Mouse (Mus musculus): ENCODE data around the gene Nbas. TPM values are rescaled to one million over a fixed set of nuclear protein-coding genes. Genes with fewer than 3 reads are reported as not detected.

Nbas gene
- total and polyA plus RNA-seq, 2 experiments from 2014 or later, result 12.4 to 41.4 TPM

DNA sequence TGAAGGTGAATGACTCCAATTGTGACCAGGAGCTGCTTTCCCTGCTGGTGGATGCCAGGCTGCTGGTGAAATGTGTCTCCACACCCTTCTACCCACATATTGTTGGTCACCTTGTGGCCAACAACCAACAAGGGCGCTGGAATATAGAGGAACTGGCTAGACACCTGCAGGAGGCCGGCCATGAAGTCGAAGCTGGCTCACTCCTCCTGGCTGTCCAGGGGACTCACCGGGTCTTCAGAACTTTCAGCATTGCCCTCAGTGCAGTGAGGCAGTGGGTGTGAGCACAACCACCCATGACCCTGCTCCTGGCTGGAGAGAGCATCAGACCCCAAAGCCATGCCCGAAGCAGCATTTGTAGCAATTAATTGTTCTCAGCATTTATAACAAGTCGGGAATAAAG, 314.5 kb downstream of the Nbas start:
- H3K4me2 ChIP-seq (ENCODE audit: low read depth, low read length, poor library complexity, severe bottlenecking), result no peak overlapping the region
- no peak for TF ChIP-seq CTCF (IDR thresholded peaks at IDR 0.05)
- no peaks in the 10 kb centered on the region for H3K27me3 ChIP-seq (ENCODE audit: insufficient read depth, low read length)
- DNase-seq (ENCODE audit: low spot score) (no peak), ATAC-seq (ENCODE audit: low FRiP score) (no peak)
- H3K4me1 ChIP-seq (ENCODE audit: insufficient read depth, low read length), result no peaks in the 10 kb centered on the region; the same call in 1 of the 2 replicates
- 0 out of 2 replicates have a peak, but pooled peaks cover 5% of the 10 kb centered on the region for H3K36me3 ChIP-seq (ENCODE audit: insufficient read depth, low read length)
- H3K27ac ChIP-seq (ENCODE audit: low read depth, low read length), result no peak overlapping the region
- H3K9me3 ChIP-seq (ENCODE audit: low read length), result no peaks in the 10 kb centered on the region
- H3K9ac ChIP-seq (replicated peaks; ENCODE audit: low read length, poor library complexity, severe bottlenecking), result no peak overlapping the region
- no peak overlapping the region for H3K4me3 ChIP-seq (ENCODE audit: low read depth, low read length)
- 97% methylated on average over 6 of the region's 6 CpGs for WGBS

- H3K4me1 ChIP-seq (ENCODE audit: insufficient read depth, low read length), result no peaks in the 10 kb centered on the region; the same call in 1 of the 2 replicates
- no peak overlapping the region for H3K27ac ChIP-seq (ENCODE audit: low read depth, low read length)
- 0 out of 2 replicates have a peak, but pooled peaks cover 5% of the 10 kb centered on the region for H3K36me3 ChIP-seq (ENCODE audit: insufficient read depth, low read length)
- TF ChIP-seq CTCF (IDR thresholded peaks at IDR 0.05), result no peak
- no peak overlapping the region for H3K4me2 ChIP-seq (ENCODE audit: low read depth, low read length, poor library complexity, severe bottlenecking)
- H3K9me3 ChIP-seq (ENCODE audit: low read length), result no peaks in the 10 kb centered on the region
- H3K9ac ChIP-seq (replicated peaks; ENCODE audit: low read length, poor library complexity, severe bottlenecking), result no peak overlapping the region
- H3K27me3 ChIP-seq (ENCODE audit: insufficient read depth, low read length), result no peaks in the 10 kb centered on the region
- H3K4me3 ChIP-seq (ENCODE audit: low read depth, low read length), result no peak overlapping the region
- 78% methylated on average over 6 of the region's 6 CpGs for WGBS
- no peak; the same call in 1 of the 2 replicates for ATAC-seq (ENCODE audit: low FRiP score)
- DNase-seq (ENCODE audit: low spot score), result peak; percentile 16
Observed at GRCm38 (mm10) chr12:13585527-13586156, 316.7 kb downstream of the Nbas start.

GRCm38 (mm10) chr12:13587675-13588074, 318.7 kb downstream of the Nbas start:
- TF ChIP-seq CTCF (IDR thresholded peaks at IDR 0.05), result no peak
- WGBS, result 95% methylated on average over 4 of the region's 4 CpGs

DNA sequence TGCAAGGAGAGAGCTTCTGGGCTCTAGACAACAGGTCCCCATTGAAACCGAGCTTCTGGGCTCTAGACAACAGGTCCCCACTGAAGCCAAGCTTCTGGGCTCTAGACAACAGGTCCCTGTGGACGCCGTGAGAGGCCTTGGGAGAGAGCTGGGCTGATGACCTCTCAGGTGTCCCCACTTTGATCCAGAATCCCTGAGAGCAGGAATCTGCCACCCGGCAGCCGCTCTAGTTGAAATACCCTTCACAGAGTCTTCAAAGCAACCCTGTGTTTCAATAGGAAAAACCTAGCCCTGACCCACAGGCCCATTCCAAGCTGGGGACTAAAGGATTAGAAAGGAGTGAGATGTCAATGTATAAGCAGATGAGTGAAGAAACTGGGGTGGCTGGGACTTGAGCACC, 320.1 kb downstream of the Nbas start:
- DNase-seq (ENCODE audit: low spot score) (no peak), ATAC-seq (ENCODE audit: low FRiP score) (no peak)
- Histone ChIP-seq H3K9me3 (ENCODE audit: low read length) (no peaks in the 10 kb centered on the region), H3K36me3 (ENCODE audit: insufficient read depth, low read length) (no peaks in the 10 kb centered on the region), H3K27me3 (ENCODE audit: insufficient read depth, low read length) (no peaks in the 10 kb centered on the region), H3K4me3 (ENCODE audit: low read depth, low read length) (no peak overlapping the region), H3K4me2 (ENCODE audit: low read depth, low read length, poor library complexity, severe bottlenecking) (no peak overlapping the region), H3K27ac (ENCODE audit: low read depth, low read length) (no peak overlapping the region), H3K9ac (replicated peaks; ENCODE audit: low read length, poor library complexity, severe bottlenecking) (no peak overlapping the region), H3K4me1 (ENCODE audit: insufficient read depth, low read length) (no peaks in the 10 kb centered on the region; the same call in 1 of the 2 replicates)
- no peak for TF ChIP-seq CTCF (IDR thresholded peaks at IDR 0.05)
- 90% methylated on average over 5 of the region's 5 CpGs for WGBS

More at GRCm38 (mm10) chr12:13587675-13588074, 318.7 kb downstream of the Nbas start:
- no peak overlapping the region for H3K9ac ChIP-seq (replicated peaks; ENCODE audit: low read length, poor library complexity, severe bottlenecking)
- no peak for DNase-seq (ENCODE audit: low spot score)
- H3K4me1 ChIP-seq (ENCODE audit: insufficient read depth, low read length), result no peaks in the 10 kb centered on the region; the same call in 1 of the 2 replicates
- H3K4me3 ChIP-seq (ENCODE audit: low read depth, low read length), result no peak overlapping the region
- 0 out of 2 replicates have a peak, but pooled peaks cover 5% of the 10 kb centered on the region for H3K36me3 ChIP-seq (ENCODE audit: insufficient read depth, low read length)
- ATAC-seq (ENCODE audit: low FRiP score), result no peak
- no peaks in the 10 kb centered on the region for H3K27me3 ChIP-seq (ENCODE audit: insufficient read depth, low read length)
- H3K4me2 ChIP-seq (ENCODE audit: low read depth, low read length, poor library complexity, severe bottlenecking), result no peak overlapping the region
- no peak overlapping the region for H3K27ac ChIP-seq (ENCODE audit: low read depth, low read length)
- H3K9me3 ChIP-seq (ENCODE audit: low read length), result no peaks in the 10 kb centered on the region

DNA sequence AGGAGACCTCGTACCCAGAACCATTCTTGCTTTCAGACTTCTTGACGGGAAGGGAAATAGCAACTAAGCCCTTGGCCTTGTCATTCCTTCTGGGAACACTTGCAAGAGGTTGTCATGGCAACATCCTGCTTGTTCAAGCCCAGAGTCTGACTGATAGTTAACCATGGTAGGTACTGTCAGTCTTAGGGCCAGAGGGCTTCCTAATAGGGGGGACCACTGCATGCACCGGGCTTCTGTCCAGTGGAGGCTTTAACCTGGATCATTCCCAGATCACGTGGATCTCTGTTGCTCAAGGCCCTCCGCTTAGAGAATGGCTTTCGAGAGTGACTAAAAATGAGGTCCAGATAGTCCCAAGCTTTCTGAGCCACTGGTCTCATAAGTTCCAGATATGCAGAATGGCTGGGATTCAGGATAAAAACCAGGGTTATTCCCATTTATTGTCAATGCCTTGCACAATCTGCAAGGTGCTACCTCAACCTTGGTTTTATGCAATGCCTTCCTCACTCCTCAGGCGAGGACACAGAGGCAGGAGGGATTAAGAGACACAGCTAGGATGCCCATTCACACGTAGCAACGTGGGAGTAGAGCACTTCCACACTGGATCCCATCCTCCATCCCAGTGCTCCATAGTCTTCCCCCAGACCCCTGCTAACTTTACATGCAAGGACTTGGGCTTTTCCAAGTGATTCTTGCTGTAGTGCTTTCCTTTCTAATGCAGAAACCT, 326.0 kb downstream of the Nbas start:
- ATAC-seq (ENCODE audit: low FRiP score) (peak; percentile 86), DNase-seq (ENCODE audit: low spot score) (peak; percentile 78)
- no peak overlapping the region for H3K4me2 ChIP-seq (ENCODE audit: low read depth, low read length, poor library complexity, severe bottlenecking)
- H3K9me3 ChIP-seq (ENCODE audit: low read length), result no peaks in the 10 kb centered on the region
- H3K4me3 ChIP-seq (ENCODE audit: low read depth, low read length), result no peak overlapping the region
- H3K27ac ChIP-seq (ENCODE audit: low read depth, low read length), result no peak overlapping the region
- no peak overlapping the region for H3K9ac ChIP-seq (replicated peaks; ENCODE audit: low read length, poor library complexity, severe bottlenecking)
- TF ChIP-seq CTCF (IDR thresholded peaks at IDR 0.05), result no peak
- 55% methylated on average over 9 of the region's 9 CpGs for WGBS
- H3K27me3 ChIP-seq (ENCODE audit: insufficient read depth, low read length), result no peaks in the 10 kb centered on the region
- H3K4me1 ChIP-seq (ENCODE audit: insufficient read depth, low read length), result no peaks in the 10 kb centered on the region
- no peaks in the 10 kb centered on the region for H3K36me3 ChIP-seq (ENCODE audit: insufficient read depth, low read length)

DNA sequence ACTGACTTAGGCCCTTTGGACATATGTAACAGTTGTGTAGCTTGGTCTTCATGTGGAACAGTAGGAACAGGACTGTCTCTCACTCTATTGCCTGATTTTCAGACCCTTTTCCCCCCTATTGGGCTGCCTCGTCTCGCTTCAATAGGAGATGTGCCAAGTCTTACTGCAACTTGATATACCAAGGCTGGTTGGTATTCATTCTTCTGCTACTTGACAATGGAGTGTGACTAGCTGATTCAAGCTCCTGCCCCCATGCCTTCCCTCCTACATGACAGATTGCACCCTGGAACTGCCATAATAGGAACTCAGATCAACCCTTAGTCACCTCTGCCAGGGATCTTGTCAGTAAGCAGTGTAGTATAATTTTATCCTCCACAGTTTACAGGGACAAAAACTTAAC, 328.1 kb downstream of the Nbas start:
- no peaks in the 10 kb centered on the region for H3K27me3 ChIP-seq (ENCODE audit: insufficient read depth, low read length)
- no peaks in the 10 kb centered on the region for H3K36me3 ChIP-seq (ENCODE audit: insufficient read depth, low read length)
- no peak overlapping the region for H3K27ac ChIP-seq (ENCODE audit: low read depth, low read length)
- no peak overlapping the region for H3K4me2 ChIP-seq (ENCODE audit: low read depth, low read length, poor library complexity, severe bottlenecking)
- WGBS, result 81% methylated on average over 2 of the region's 2 CpGs
- DNase-seq (ENCODE audit: low spot score), result no peak
- H3K4me3 ChIP-seq (ENCODE audit: low read depth, low read length), result no peak overlapping the region
- no peak for ATAC-seq (ENCODE audit: low FRiP score)
- no peaks in the 10 kb centered on the region for H3K9me3 ChIP-seq (ENCODE audit: low read length)
- H3K9ac ChIP-seq (replicated peaks; ENCODE audit: low read length, poor library complexity, severe bottlenecking), result no peak overlapping the region
- H3K4me1 ChIP-seq (ENCODE audit: insufficient read depth, low read length), result no peaks in the 10 kb centered on the region
- TF ChIP-seq CTCF (IDR thresholded peaks at IDR 0.05), result no peak
